Mouse (Mus musculus) B cell, adult 67 days (primary cell): ENCODE results near the gene Gm29554. TPM values are rescaled to one million over a fixed set of nuclear protein-coding genes. Genes with fewer than 3 reads are reported as not detected.

Experiments used
- total RNA-seq, 2 experiments: library from RNA; stranded (reverse); gene quantifications; 4 replicates each; pipeline ENCODE4 v1.2.4; 2023

Gene Gm29554
- not detected for total RNA-seq

DNA sequence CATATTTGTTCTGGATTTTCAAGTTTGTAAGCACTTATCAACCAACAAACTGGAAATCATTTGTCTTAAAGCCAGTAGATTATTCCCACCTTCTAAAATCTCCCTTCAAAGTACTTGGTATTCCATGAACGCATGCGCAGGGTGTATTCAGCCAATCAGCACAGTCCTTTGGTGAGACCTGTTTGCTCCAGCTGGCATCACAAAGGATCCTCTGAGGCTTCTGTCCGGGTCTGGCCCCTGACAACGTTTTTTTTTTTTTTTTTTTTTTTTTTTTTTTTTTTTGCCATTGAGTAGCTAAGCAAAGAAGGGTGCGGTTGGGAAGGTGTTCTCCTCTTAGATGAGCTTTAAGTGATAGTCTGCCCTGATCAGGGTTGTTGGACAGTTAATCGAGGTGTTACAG is at the start of gene Gm29554:
Gene Gm29554, plus strand, starts transcription at position 301 of the 400 bp plus-strand sequence.

Other genes starting within 250 kb of the Gm29554 start
- gene Gm20812, start 108.0 kb downstream of the Gm29554 start, total RNA-seq: not detected